Mouse (Mus musculus): ENCODE measurements around the gene Dip2b.

Gene Dip2b

GRCm38 (mm10) chr15:100050940-100051339, 12.5 kb downstream of the Dip2b start:
- no peak for DNase-seq (ENCODE audit: low read depth, low spot score)

- no peak for DNase-seq (ENCODE audit: low read depth, low spot score)
These were observed 14.3 kb downstream of the Dip2b start for GRCm38 (mm10) chr15:100052726-100053125.

GRCm38 (mm10) chr15:100056397-100056908, 18.0 kb downstream of the Dip2b start:
- DNase-seq (ENCODE audit: low read depth, low spot score), result no peak

GRCm38 (mm10) chr15:100057698-100058097, 19.2 kb downstream of the Dip2b start:
- no peak for DNase-seq (ENCODE audit: low read depth, low spot score)

- no peak for DNase-seq (ENCODE audit: low read depth, low spot score)
These were observed 19.7 kb downstream of the Dip2b start for GRCm38 (mm10) chr15:100058143-100058542.

GRCm38 (mm10) chr15:100058912-100059311, 20.4 kb downstream of the Dip2b start:
- no peak for DNase-seq (ENCODE audit: low read depth, low spot score)

- no peak for DNase-seq (ENCODE audit: low read depth, low spot score)
These were observed 21.3 kb downstream of the Dip2b start for GRCm38 (mm10) chr15:100059626-100060311.

- no peak for DNase-seq (ENCODE audit: low read depth, low spot score)
These were observed 22.2 kb downstream of the Dip2b start for GRCm38 (mm10) chr15:100060513-100061140.

GRCm38 (mm10) chr15:100061377-100061776, 22.9 kb downstream of the Dip2b start:
- DNase-seq (ENCODE audit: low read depth, low spot score), result no peak

- no peak for DNase-seq (ENCODE audit: low read depth, low spot score)
These were observed 24.8 kb downstream of the Dip2b start for GRCm38 (mm10) chr15:100063229-100063773.

GRCm38 (mm10) chr15:100066702-100067101, 28.2 kb downstream of the Dip2b start:
- DNase-seq (ENCODE audit: low read depth, low spot score), result no peak

- no peak for DNase-seq (ENCODE audit: low read depth, low spot score)
These were observed 30.6 kb downstream of the Dip2b start for GRCm38 (mm10) chr15:100069101-100069500.

- DNase-seq (ENCODE audit: low read depth, low spot score), result no peak
These were observed 31.6 kb downstream of the Dip2b start for GRCm38 (mm10) chr15:100070021-100070420.

- DNase-seq (ENCODE audit: low read depth, low spot score), result no peak
These were observed 33.4 kb downstream of the Dip2b start for GRCm38 (mm10) chr15:100071819-100072218.

GRCm38 (mm10) chr15:100073696-100074453, 35.4 kb downstream of the Dip2b start:
- no peak for DNase-seq (ENCODE audit: low read depth, low spot score)

- DNase-seq (ENCODE audit: low read depth, low spot score), result no peak
These were observed 36.3 kb downstream of the Dip2b start for GRCm38 (mm10) chr15:100074754-100075153.

- no peak for DNase-seq (ENCODE audit: low read depth, low spot score)
These were observed 37.9 kb downstream of the Dip2b start for GRCm38 (mm10) chr15:100076362-100076761.

- no peak for DNase-seq (ENCODE audit: low read depth, low spot score)
These were observed 42.5 kb downstream of the Dip2b start for GRCm38 (mm10) chr15:100080833-100081477.

- DNase-seq (ENCODE audit: low read depth, low spot score), result no peak
These were observed 43.1 kb downstream of the Dip2b start for GRCm38 (mm10) chr15:100081478-100081998.

GRCm38 (mm10) chr15:100082052-100082451, 43.6 kb downstream of the Dip2b start:
- no peak for DNase-seq (ENCODE audit: low read depth, low spot score)

- no peak for DNase-seq (ENCODE audit: low read depth, low spot score)
These were observed 44.3 kb downstream of the Dip2b start for GRCm38 (mm10) chr15:100082733-100083132.

All from forelimb bud, embryonic 11.5 days (tissue).